In the genomic region with DNA sequence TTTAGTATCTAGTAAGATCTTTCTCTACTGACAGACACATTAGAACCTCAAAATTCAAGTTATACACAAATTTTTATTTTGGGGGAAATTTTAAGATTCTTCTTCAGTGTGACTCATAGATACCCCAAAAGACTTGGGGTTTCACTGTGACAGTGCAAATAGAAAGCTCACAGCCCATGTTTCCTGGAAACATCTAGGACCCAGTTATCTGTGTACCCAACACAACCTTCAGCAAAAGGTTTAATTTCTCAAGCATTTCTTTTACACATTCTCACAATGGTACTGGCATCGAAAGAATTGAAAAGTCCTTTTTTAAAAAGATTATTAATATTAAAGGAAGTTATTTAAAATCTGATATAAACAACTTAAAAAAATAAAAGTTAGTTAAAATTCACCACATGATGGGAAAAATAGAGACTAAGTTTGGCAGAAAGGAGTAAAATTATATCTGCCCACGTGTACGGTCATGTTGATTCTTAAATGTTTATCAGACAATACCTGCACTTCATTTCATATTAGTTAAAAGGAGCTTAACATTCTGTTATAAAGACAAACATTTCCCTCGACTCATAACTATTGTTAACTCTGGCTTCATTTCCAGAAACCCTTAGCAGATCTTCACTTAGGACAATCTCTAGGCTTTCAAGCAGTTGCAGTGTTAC, we compare ENCODE assay signal across 8 mouse cellular contexts. TPM values are rescaled to one million over a fixed set of nuclear protein-coding genes. Genes with fewer than 3 reads are reported as not detected.
DNase-seq lines count a peak whose midpoint lies in the region; ATAC-seq and TF ChIP-seq lines count a peak whose summit lies in the region.

No protein-coding gene starts in this region.

- H3K9ac ChIP-seq in heart, adult 2 months (ENCODE audit: low read depth, low read length): peak overlapping the region; percentile 87
- no peak overlapping the region for H3K9ac ChIP-seq in limb, embryonic 15.5 days
- H3K9ac ChIP-seq in stomach, postnatal 0 days (ENCODE audit: low read length): peak overlapping the region; percentile 77

- no peaks in the 10 kb centered on the region for H3K27me3 ChIP-seq in heart, adult 2 months (ENCODE audit: control insufficient read depth, insufficient read depth, low read length)
- H3K27me3 ChIP-seq in limb, embryonic 15.5 days: no peaks in the 10 kb centered on the region
- H3K27me3 ChIP-seq in stomach, postnatal 0 days (ENCODE audit: control insufficient read depth, insufficient read depth, low read length): no peaks in the 10 kb centered on the region

- no peaks in the 10 kb centered on the region for H3K9me3 ChIP-seq in limb, embryonic 15.5 days
- no peaks in the 10 kb centered on the region for H3K9me3 ChIP-seq in stomach, postnatal 0 days (ENCODE audit: control insufficient read depth, low read length)

- DNase-seq in heart, adult 2 months: no peak
- DNase-seq in heart, adult 11 months: no peak
- peak; percentile 30 for DNase-seq in thymus, postnatal 0 days (ENCODE audit: low spot score)
- DNase-seq in thymus, postnatal 4 days: no peak
- DNase-seq in stomach, postnatal 0 days (ENCODE audit: low spot score): no peak
- DNase-seq in yolk sac, embryonic 10.5 days (ENCODE audit: low spot score): no peak
- no peak for DNase-seq in thymus, postnatal 14 days

- peak overlapping the region; percentile 87 for H3K27ac ChIP-seq in heart, adult 2 months
- peak overlapping the region; percentile 92; the same call in 1 of the 2 replicates for H3K27ac ChIP-seq in limb, embryonic 15.5 days
- peak overlapping the region; percentile 94; the same call in 1 of the 2 replicates for H3K27ac ChIP-seq in stomach, postnatal 0 days (replicated peaks)

- intact Hi-C loops in heart, adult 2 months (cut with DNase I): loop anchor here (5.0 kb wide), 2 partner anchors 62 to 198 kb away; a partner anchor contains a TSS

- ATAC-seq in limb, embryonic 15.5 days (ENCODE audit: insufficient number of reproducible peaks, low FRiP score, low TSS enrichment, low read depth): no peak
- no peak for ATAC-seq in stomach, postnatal 0 days (ENCODE audit: low FRiP score, low TSS enrichment)

- TF ChIP-seq POLR2A in heart, adult 2 months (IDR thresholded peaks at IDR 0.05; ENCODE audit: insufficient read depth, low read depth, low read length): no peak

- peak overlapping the region; percentile 56 for H3K4me2 ChIP-seq in limb, embryonic 15.5 days
- H3K4me2 ChIP-seq in stomach, postnatal 0 days (replicated peaks; ENCODE audit: low read depth): peak overlapping the region; percentile 79

- no peaks in the 10 kb centered on the region; the same call in 1 of the 2 replicates for H3K4me1 ChIP-seq in heart, adult 2 months (ENCODE audit: control insufficient read depth, insufficient read depth, low read length)
- H3K4me1 ChIP-seq in limb, embryonic 15.5 days: peaks cover 6% of the 10 kb centered on the region
- 0 out of 2 replicates have a peak, but pooled peaks cover 3% of the 10 kb centered on the region for H3K4me1 ChIP-seq in stomach, postnatal 0 days (replicated peaks; ENCODE audit: control insufficient read depth, insufficient read depth)

- TF ChIP-seq CTCF in heart, adult 2 months (IDR thresholded peaks at IDR 0.05): no peak
- no peak for TF ChIP-seq CTCF in stomach, postnatal 0 days (IDR thresholded peaks at IDR 0.05; ENCODE audit: low read depth)

- no peaks in the 10 kb centered on the region for H3K79me2 ChIP-seq in heart, adult 2 months (replicated peaks; ENCODE audit: control insufficient read depth, insufficient read depth, low read length)

- TF ChIP-seq EP300 in heart, adult 2 months (IDR thresholded peaks at IDR 0.05; ENCODE audit: insufficient read depth, low read depth, low read length): no peak
- no peak for TF ChIP-seq EP300 in stomach, postnatal 0 days (optimal IDR thresholded peaks at IDR 0.05)

- WGBS in heart, adult 2 months: 46% methylated on average over 4 of the region's 4 CpGs
- WGBS in limb, embryonic 15.5 days: 25% methylated on average over 4 of the region's 4 CpGs
- 25% methylated on average over 4 of the region's 4 CpGs for WGBS in stomach, postnatal 0 days

- peak overlapping the region; percentile 64 for H3K4me3 ChIP-seq in heart, adult 2 months
- H3K4me3 ChIP-seq in limb, embryonic 15.5 days: peak overlapping the region; percentile 76
- H3K4me3 ChIP-seq in stomach, postnatal 0 days (ENCODE audit: low read depth, low read length): peak overlapping the region; percentile 78

- H3K36me3 ChIP-seq in heart, adult 2 months (ENCODE audit: control insufficient read depth, insufficient read depth, low read length): peaks cover 4% of the 10 kb centered on the region; the same call in 1 of the 2 replicates
- H3K36me3 ChIP-seq in limb, embryonic 15.5 days: 0 out of 2 replicates have a peak, but pooled peaks cover 6% of the 10 kb centered on the region
- no peaks in the 10 kb centered on the region for H3K36me3 ChIP-seq in stomach, postnatal 0 days (ENCODE audit: control insufficient read depth, insufficient read depth, low read length)

RNA-seq across cellular contexts. Expression of a gene that starts 1.2 kb away (rescaled TPM):
- 1 to 10 TPM; 3.5 to 4.5 TPM for total RNA-seq in heart, adult 2 months (2021)
- polyA plus RNA-seq in heart, adult 2 months (2012; rRNA removed): 1.3 and 2.1 TPM in 2 replicates
- 54.1 and 63.7 TPM in 2 replicates for polyA plus RNA-seq in thymus, postnatal 0 days (2015; fragmentation: Nextera tagmentation; extraction: Ambion mirVana)
- polyA plus RNA-seq in limb, embryonic 15.5 days (2015; fragmentation: Nextera tagmentation; extraction: Ambion mirVana): 20.1 and 21.1 TPM in 2 replicates
- polyA plus RNA-seq in stomach, postnatal 0 days (2015; fragmentation: Nextera tagmentation; extraction: Ambion mirVana): 8.7 and 9.7 TPM in 2 replicates
